Mouse (Mus musculus): ENCODE data around the gene Cc2d1b. TPM values are rescaled to one million over a fixed set of nuclear protein-coding genes. Genes with fewer than 3 reads are reported as not detected.

Cc2d1b gene
- polyA plus RNA-seq, 1 experiment from 2014 or later, result 16.5 TPM

GRCm38 (mm10) chr4:108631616-108632015, 11.9 kb downstream of the Cc2d1b start:
- H3K9ac ChIP-seq (replicated peaks; ENCODE audit: low read depth, low read length), result no peak overlapping the region
- no peak overlapping the region for H3K27ac ChIP-seq (ENCODE audit: low read depth, low read length)
- H3K27me3 ChIP-seq (ENCODE audit: control insufficient read depth, insufficient read depth, low read length), result no peaks in the 10 kb centered on the region
- H3K4me2 ChIP-seq (ENCODE audit: low read depth, low read length), result no peak overlapping the region
- WGBS, result 96% methylated on average over 4 of the region's 4 CpGs
- H3K9me3 ChIP-seq (ENCODE audit: control insufficient read depth, low read length), result no peaks in the 10 kb centered on the region
- H3K4me3 ChIP-seq (ENCODE audit: low read depth, low read length), result no peak overlapping the region
- no peaks in the 10 kb centered on the region for H3K4me1 ChIP-seq (ENCODE audit: control insufficient read depth, insufficient read depth, low read length)
- ATAC-seq (ENCODE audit: low read depth), result no peak
- H3K36me3 ChIP-seq (ENCODE audit: control insufficient read depth, insufficient read depth, low read length), result peaks cover 49% of the 10 kb centered on the region

GRCm38 (mm10) chr4:108633703-108634102, 14.0 kb downstream of the Cc2d1b start:
- H3K4me3 ChIP-seq (ENCODE audit: low read depth, low read length), result no peak overlapping the region
- no peak for ATAC-seq (ENCODE audit: low read depth)
- no peaks in the 10 kb centered on the region for H3K27me3 ChIP-seq (ENCODE audit: control insufficient read depth, insufficient read depth, low read length)
- no peak overlapping the region for H3K4me2 ChIP-seq (ENCODE audit: low read depth, low read length)
- H3K36me3 ChIP-seq (ENCODE audit: control insufficient read depth, insufficient read depth, low read length), result peaks cover 35% of the 10 kb centered on the region
- 74% methylated on average over 12 of the region's 12 CpGs for WGBS
- no peak overlapping the region for H3K27ac ChIP-seq (ENCODE audit: low read depth, low read length)
- no peaks in the 10 kb centered on the region for H3K4me1 ChIP-seq (ENCODE audit: control insufficient read depth, insufficient read depth, low read length)
- H3K9ac ChIP-seq (replicated peaks; ENCODE audit: low read depth, low read length), result no peak overlapping the region
- no peaks in the 10 kb centered on the region for H3K9me3 ChIP-seq (ENCODE audit: control insufficient read depth, low read length)

- H3K4me2 ChIP-seq (ENCODE audit: low read depth, low read length), result no peak overlapping the region
- H3K27me3 ChIP-seq (ENCODE audit: control insufficient read depth, insufficient read depth, low read length), result no peaks in the 10 kb centered on the region
- ATAC-seq (ENCODE audit: low read depth), result no peak
- no peak overlapping the region for H3K27ac ChIP-seq (ENCODE audit: low read depth, low read length)
- no peaks in the 10 kb centered on the region for H3K9me3 ChIP-seq (ENCODE audit: control insufficient read depth, low read length)
- H3K9ac ChIP-seq (replicated peaks; ENCODE audit: low read depth, low read length), result no peak overlapping the region
- peaks cover 26% of the 10 kb centered on the region for H3K36me3 ChIP-seq (ENCODE audit: control insufficient read depth, insufficient read depth, low read length)
- WGBS, result 56% methylated on average over 4 of the region's 4 CpGs
- no peaks in the 10 kb centered on the region for H3K4me1 ChIP-seq (ENCODE audit: control insufficient read depth, insufficient read depth, low read length)
- no peak overlapping the region for H3K4me3 ChIP-seq (ENCODE audit: low read depth, low read length)
Measured at GRCm38 (mm10) chr4:108634696-108635095, 15.0 kb downstream of the Cc2d1b start.

DNA sequence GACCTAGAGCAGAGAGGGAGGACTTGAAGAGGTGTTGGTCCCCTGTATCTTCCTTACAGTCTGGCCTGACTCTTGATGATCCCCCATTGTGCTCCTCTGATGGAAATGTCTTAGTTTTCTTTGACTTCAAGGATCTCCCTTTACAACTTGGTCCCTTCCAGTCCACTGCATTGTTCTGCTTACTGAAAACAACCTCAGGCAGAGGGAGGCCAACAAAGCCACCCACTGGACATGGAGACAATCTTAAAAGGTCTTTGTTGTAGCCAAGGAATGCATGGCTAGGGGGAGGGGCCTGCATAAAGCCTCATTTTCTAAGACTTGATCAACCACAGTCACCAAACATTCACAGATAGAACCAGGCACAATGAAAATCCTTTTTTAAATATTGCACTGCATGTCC, 15.4 kb downstream of the Cc2d1b start:
- Histone ChIP-seq H3K36me3 (ENCODE audit: control insufficient read depth, insufficient read depth, low read length) (peaks cover 22% of the 10 kb centered on the region; the same call in 1 of the 2 replicates), H3K9ac (replicated peaks; ENCODE audit: low read depth, low read length) (no peak overlapping the region), H3K27ac (ENCODE audit: low read depth, low read length) (no peak overlapping the region), H3K4me2 (ENCODE audit: low read depth, low read length) (no peak overlapping the region), H3K4me3 (ENCODE audit: low read depth, low read length) (no peak overlapping the region), H3K4me1 (ENCODE audit: control insufficient read depth, insufficient read depth, low read length) (no peaks in the 10 kb centered on the region), H3K27me3 (ENCODE audit: control insufficient read depth, insufficient read depth, low read length) (no peaks in the 10 kb centered on the region), H3K9me3 (ENCODE audit: control insufficient read depth, low read length) (no peaks in the 10 kb centered on the region)
- ATAC-seq (ENCODE audit: low read depth), result no peak

DNA sequence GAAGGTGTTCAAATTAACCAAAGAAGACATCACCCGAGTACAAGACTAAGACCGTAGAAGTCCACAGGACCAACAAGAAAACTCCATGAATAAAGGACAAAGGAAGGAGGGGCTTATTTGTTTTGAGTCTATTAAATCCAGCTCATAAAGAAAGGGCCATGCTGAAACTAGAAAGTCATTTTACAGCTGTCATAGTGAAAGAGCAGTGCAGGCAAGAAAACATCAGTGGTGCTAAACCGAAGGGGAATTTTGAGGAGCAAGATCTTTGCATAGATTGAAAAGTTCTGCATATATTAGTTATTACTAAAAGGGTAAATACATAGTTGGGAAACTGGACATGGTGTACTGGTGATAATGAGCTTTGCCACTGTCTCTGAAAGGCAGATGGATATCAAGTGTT, 18.0 kb downstream of the Cc2d1b start:
- H3K4me2 ChIP-seq (ENCODE audit: low read depth, low read length), result no peak overlapping the region
- no peaks in the 10 kb centered on the region for H3K4me1 ChIP-seq (ENCODE audit: control insufficient read depth, insufficient read depth, low read length)
- no peaks in the 10 kb centered on the region for H3K27me3 ChIP-seq (ENCODE audit: control insufficient read depth, insufficient read depth, low read length)
- H3K9me3 ChIP-seq (ENCODE audit: control insufficient read depth, low read length), result no peaks in the 10 kb centered on the region
- WGBS, result 72% methylated on average over 3 of the region's 3 CpGs
- no peak overlapping the region for H3K27ac ChIP-seq (ENCODE audit: low read depth, low read length)
- no peak for ATAC-seq (ENCODE audit: low read depth)
- H3K36me3 ChIP-seq (ENCODE audit: control insufficient read depth, insufficient read depth, low read length), result peaks cover 19% of the 10 kb centered on the region; the same call in 1 of the 2 replicates
- no peak overlapping the region for H3K9ac ChIP-seq (replicated peaks; ENCODE audit: low read depth, low read length)
- H3K4me3 ChIP-seq (ENCODE audit: low read depth, low read length), result no peak overlapping the region

- no peaks in the 10 kb centered on the region for H3K27me3 ChIP-seq (ENCODE audit: control insufficient read depth, insufficient read depth, low read length)
- no peak overlapping the region for H3K9ac ChIP-seq (replicated peaks; ENCODE audit: low read depth, low read length)
- no peaks in the 10 kb centered on the region for H3K9me3 ChIP-seq (ENCODE audit: control insufficient read depth, low read length)
- no peak overlapping the region for H3K4me3 ChIP-seq (ENCODE audit: low read depth, low read length)
- H3K4me1 ChIP-seq (ENCODE audit: control insufficient read depth, insufficient read depth, low read length), result no peaks in the 10 kb centered on the region
- ATAC-seq (ENCODE audit: low read depth), result no peak
- peaks cover 22% of the 10 kb centered on the region; the same call in 1 of the 2 replicates for H3K36me3 ChIP-seq (ENCODE audit: control insufficient read depth, insufficient read depth, low read length)
- 80% methylated on average over 5 of the region's 5 CpGs for WGBS
- no peak overlapping the region for H3K27ac ChIP-seq (ENCODE audit: low read depth, low read length)
- no peak overlapping the region for H3K4me2 ChIP-seq (ENCODE audit: low read depth, low read length)
Measured at GRCm38 (mm10) chr4:108638752-108639151, 19.0 kb downstream of the Cc2d1b start.

DNA sequence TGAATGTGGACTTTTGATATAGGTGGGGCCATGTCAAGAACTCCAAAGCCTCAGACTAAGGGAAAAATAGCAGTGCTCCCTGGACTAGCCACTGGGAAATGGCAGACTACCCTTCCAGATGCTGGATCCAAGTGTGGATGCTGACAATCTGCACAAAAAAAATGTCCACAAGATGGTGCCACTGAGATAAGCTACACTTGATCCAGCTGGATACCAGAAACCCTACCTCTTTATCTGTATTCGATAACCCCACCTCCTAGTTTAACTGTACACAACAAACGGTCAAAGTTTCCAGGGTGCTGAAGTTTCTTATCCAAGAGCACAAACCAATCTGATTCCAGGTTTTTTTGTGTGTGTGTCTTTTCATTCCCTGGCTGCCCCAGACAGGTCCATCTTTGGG, 44.7 kb downstream of the Cc2d1b start:
- H3K9me3 ChIP-seq (ENCODE audit: control insufficient read depth, low read length), result no peaks in the 10 kb centered on the region
- no peak for ATAC-seq (ENCODE audit: low read depth)
- H3K9ac ChIP-seq (replicated peaks; ENCODE audit: low read depth, low read length), result no peak overlapping the region
- H3K27ac ChIP-seq (ENCODE audit: low read depth, low read length), result no peak overlapping the region
- no peak overlapping the region for H3K4me3 ChIP-seq (ENCODE audit: low read depth, low read length)
- H3K4me1 ChIP-seq (ENCODE audit: control insufficient read depth, insufficient read depth, low read length), result no peaks in the 10 kb centered on the region
- no peak overlapping the region for H3K4me2 ChIP-seq (ENCODE audit: low read depth, low read length)
- WGBS, result 86% methylated on average over 2 of the region's 2 CpGs
- no peaks in the 10 kb centered on the region for H3K27me3 ChIP-seq (ENCODE audit: control insufficient read depth, insufficient read depth, low read length)
- peaks cover 11% of the 10 kb centered on the region for H3K36me3 ChIP-seq (ENCODE audit: control insufficient read depth, insufficient read depth, low read length)

Other genes with a start within 250 kb of the Cc2d1b start
- 6.0 and 7.7 TPM in 2 replicates for gene Shisal2a, start 236.6 kb upstream of the Cc2d1b start, polyA plus RNA-seq (2014; fragmentation: Nextera tagmentation; extraction: Ambion mirVana)
- 21.7 and 37.4 TPM in 2 replicates for gene Gpx7, start 213.0 kb upstream of the Cc2d1b start, polyA plus RNA-seq (2014; fragmentation: Nextera tagmentation; extraction: Ambion mirVana)
- 55.8 and 65.8 TPM in 2 replicates for gene Tut4, start 160.5 kb upstream of the Cc2d1b start, polyA plus RNA-seq (2014; fragmentation: Nextera tagmentation; extraction: Ambion mirVana)
- gene Prpf38a, start 40.6 kb upstream of the Cc2d1b start, polyA plus RNA-seq (2014; fragmentation: Nextera tagmentation; extraction: Ambion mirVana), result 78.9 and 82.5 TPM in 2 replicates
- 2.0 and 2.1 TPM in 2 replicates for gene Orc1, start 40.5 kb upstream of the Cc2d1b start, polyA plus RNA-seq (2014; fragmentation: Nextera tagmentation; extraction: Ambion mirVana)
- 2.5 and 4.7 TPM in 2 replicates for gene 3110021N24Rik, start 99.7 kb downstream of the Cc2d1b start, polyA plus RNA-seq (2014; fragmentation: Nextera tagmentation; extraction: Ambion mirVana)
- gene Zfyve9, start 160.9 kb downstream of the Cc2d1b start, polyA plus RNA-seq (2014; fragmentation: Nextera tagmentation; extraction: Ambion mirVana), result 7.7 and 14.5 TPM in 2 replicates
- gene Btf3l4, start 213.7 kb downstream of the Cc2d1b start, polyA plus RNA-seq (2014; fragmentation: Nextera tagmentation; extraction: Ambion mirVana), result 194 and 196 TPM in 2 replicates
- gene Txndc12, start 214.7 kb downstream of the Cc2d1b start, polyA plus RNA-seq (2014; fragmentation: Nextera tagmentation; extraction: Ambion mirVana), result 75.7 and 82.3 TPM in 2 replicates
- gene Kti12, start 227.8 kb downstream of the Cc2d1b start, polyA plus RNA-seq (2014; fragmentation: Nextera tagmentation; extraction: Ambion mirVana), result 24.7 and 27.8 TPM in 2 replicates
- gene A730015C16Rik, start 228.7 kb downstream of the Cc2d1b start, polyA plus RNA-seq (2014; fragmentation: Nextera tagmentation; extraction: Ambion mirVana), result 0.60 and 1.6 TPM in 2 replicates